Mouse (Mus musculus) hindbrain, embryonic 16.5 days (tissue): ENCODE measurements at regions not wholly inside any gene's neighbourhood (a gene's known extent, or its start where the extent isn't known, plus 50 kb on each side); places are given as distances from the start of the nearest gene placed in this dataset.
A peak's percentile ranks its signal among the peaks of the same experiment; 100 is the strongest.

Source experiments
- ATAC-seq: fragments of 200-750 bp; cut with Nextera tagmentation; 2 replicates; pipeline ENCODE4 v1.8.0; 2017; ENCODE audit warnings: moderate TSS enrichment, moderate library complexity
- H3K27ac ChIP-seq: fragments of 300-500 bp; sonication (generic); 2 replicates; pipeline ENCODE4 v1.5.1; 2014; ENCODE audit warnings: low read depth, mild to moderate bottlenecking, control low read depth, low read length, moderate library complexity
- H3K27me3 ChIP-seq: fragments of 300-500 bp; sonication (generic); replicated peaks from 2 replicates; pipeline ENCODE4 v1.6.1; 2014; ENCODE audit warnings: low read length; ENCODE audit not compliant: control insufficient read depth, insufficient read depth
- H3K36me3 ChIP-seq: fragments of 300-500 bp; sonication (generic); 2 replicates; pipeline ENCODE4 v1.6.1; 2014; ENCODE audit warnings: mild to moderate bottlenecking, low read length, moderate library complexity, mixed read lengths; ENCODE audit not compliant: control insufficient read depth, insufficient read depth
- H3K4me1 ChIP-seq: fragments of 300-500 bp; sonication (generic); 2 replicates; pipeline ENCODE4 v1.6.1; 2014; ENCODE audit warnings: low read depth, low read length; ENCODE audit not compliant: control insufficient read depth, insufficient read depth
- H3K4me2 ChIP-seq: fragments of 300-500 bp; sonication (generic); 2 replicates; pipeline ENCODE4 v1.6.1; 2014; ENCODE audit warnings: mild to moderate bottlenecking, low read length, control low read depth, moderate library complexity
- H3K4me3 ChIP-seq: fragments of 300-500 bp; sonication (generic); 2 replicates; pipeline ENCODE4 v1.5.1; 2014; ENCODE audit warnings: mild to moderate bottlenecking, low read length, control low read depth, moderate library complexity
- H3K9ac ChIP-seq: fragments of 300-500 bp; sonication (generic); 2 replicates; pipeline ENCODE4 v1.6.1; 2014; ENCODE audit warnings: low read depth, mild to moderate bottlenecking, control low read depth, low read length, moderate library complexity
- H3K9me3 ChIP-seq: fragments of 300-500 bp; sonication (generic); 2 replicates; pipeline ENCODE4 v1.6.1; 2014; ENCODE audit warnings: mild to moderate bottlenecking, low read length, moderate library complexity; ENCODE audit not compliant: control insufficient read depth
- WGBS: fragments of 180-500 bp; shearing (Covaris S2); extraction: QIAGEN DNeasy Blood & Tissue Kit; methylation state at CpG from one replicate; pipeline ENCODE4 v1.1.7; 2014; 5-methylcytosine and 5-hydroxymethylcytosine counted together

DNA sequence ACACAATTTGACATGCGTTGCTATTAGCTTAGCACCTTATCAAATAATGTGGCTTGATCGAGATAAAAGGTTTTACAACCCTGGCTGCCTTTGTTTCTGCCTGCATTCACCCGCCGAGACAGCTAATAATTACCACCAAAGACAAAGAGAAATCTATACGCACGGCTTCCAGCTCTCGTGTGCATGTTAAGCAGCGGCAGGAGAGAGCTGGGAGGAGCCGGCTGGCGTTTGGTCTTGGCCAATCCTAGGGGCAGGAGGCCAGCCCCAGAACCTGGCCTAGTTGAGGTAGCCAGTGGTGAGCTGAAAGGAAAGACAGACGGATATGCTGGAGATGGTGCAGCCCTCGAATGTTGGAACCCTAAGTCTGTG, 164.0 kb downstream of the Rps24 start:
- Histone ChIP-seq H3K9ac (peak overlapping the region; percentile 18; the same call in 1 of the 2 replicates), H3K4me1 (peaks cover 11% of the 10 kb centered on the region), H3K4me3 (no peak overlapping the region), H3K27me3 (no peaks in the 10 kb centered on the region), H3K4me2 (no peak overlapping the region), H3K27ac (peak overlapping the region; percentile 52), H3K9me3 (no peaks in the 10 kb centered on the region), H3K36me3 (no peaks in the 10 kb centered on the region)
- 21% methylated on average over 12 of the region's 12 CpGs for WGBS
- ATAC-seq, result no peak

DNA sequence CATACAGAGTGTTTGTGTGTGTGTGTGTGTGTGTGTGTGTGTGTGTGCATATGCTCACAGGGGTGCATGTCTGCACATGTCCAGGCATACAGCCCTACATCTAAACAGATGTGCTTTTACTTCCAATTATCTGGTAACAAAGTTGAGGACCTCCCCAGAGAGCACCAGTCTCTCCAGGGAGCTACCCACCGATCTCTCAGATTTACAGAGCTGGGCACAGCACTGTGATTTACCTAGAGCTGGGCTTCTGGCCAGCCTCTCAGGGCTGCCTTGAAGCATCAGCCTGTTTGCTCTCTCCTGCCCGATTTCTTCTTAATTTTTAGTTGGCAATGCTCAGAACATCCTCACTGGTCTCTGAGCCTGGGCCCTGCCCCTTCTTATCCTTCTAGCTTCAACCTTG, 165.7 kb downstream of the Rps24 start:
- H3K4me2 ChIP-seq, result no peak overlapping the region
- ATAC-seq, result no peak
- no peaks in the 10 kb centered on the region for H3K36me3 ChIP-seq
- H3K27me3 ChIP-seq, result no peaks in the 10 kb centered on the region
- no peak overlapping the region for H3K27ac ChIP-seq
- no peaks in the 10 kb centered on the region for H3K9me3 ChIP-seq
- H3K9ac ChIP-seq, result no peak overlapping the region
- 33% methylated on average over 2 of the region's 2 CpGs for WGBS
- H3K4me3 ChIP-seq, result no peak overlapping the region
- H3K4me1 ChIP-seq, result peaks cover 11% of the 10 kb centered on the region

DNA sequence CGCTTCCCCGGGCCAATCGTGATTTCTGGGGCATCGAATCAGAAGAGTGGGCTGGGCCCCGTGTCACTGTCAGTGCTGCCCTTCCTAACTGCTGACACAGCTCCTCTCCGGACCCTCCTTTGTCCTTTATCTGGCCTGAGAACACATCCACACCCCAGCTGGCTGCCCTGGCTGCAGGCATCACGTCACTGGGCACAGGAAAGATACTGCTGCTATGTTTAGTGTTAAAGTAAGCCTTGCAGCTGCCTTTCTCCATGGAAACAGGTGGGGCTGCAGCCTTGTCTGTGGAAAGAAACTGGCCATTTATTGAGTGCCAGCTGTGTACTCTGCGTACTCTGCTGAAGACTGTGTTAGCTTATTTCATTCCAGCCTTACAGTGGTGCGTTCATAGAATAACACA, 168.7 kb downstream of the Rps24 start:
- peaks cover 6% of the 10 kb centered on the region for H3K4me1 ChIP-seq
- peak; percentile 72 for ATAC-seq
- H3K27ac ChIP-seq, result no peak overlapping the region
- H3K36me3 ChIP-seq, result no peaks in the 10 kb centered on the region
- H3K9ac ChIP-seq, result no peak overlapping the region
- H3K4me2 ChIP-seq, result no peak overlapping the region
- no peaks in the 10 kb centered on the region for H3K9me3 ChIP-seq
- H3K27me3 ChIP-seq, result no peaks in the 10 kb centered on the region
- no peak overlapping the region for H3K4me3 ChIP-seq
- WGBS, result 45% methylated on average over 9 of the region's 9 CpGs

DNA sequence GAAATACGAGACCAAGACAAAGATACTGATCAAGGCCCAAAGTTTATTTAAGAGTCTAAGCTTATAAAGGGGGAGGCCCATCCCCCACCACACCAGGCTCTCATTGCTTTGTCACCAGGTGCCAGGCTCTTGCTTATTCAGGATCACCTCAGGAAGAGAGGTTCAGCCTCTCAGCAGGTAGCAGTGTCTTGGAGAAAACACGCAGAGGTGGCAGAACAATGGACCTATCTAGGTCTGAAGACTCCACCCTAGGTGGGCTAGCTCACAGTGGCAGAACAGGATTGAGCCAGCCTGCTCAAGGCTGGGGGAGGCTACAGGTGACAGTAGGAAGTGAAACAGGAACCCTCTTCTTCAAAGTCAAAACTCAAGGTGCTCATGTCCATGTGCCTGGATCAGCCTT, 174.9 kb downstream of the Rps24 start:
- no peak overlapping the region for H3K27ac ChIP-seq
- ATAC-seq, result no peak
- no peak overlapping the region for H3K4me3 ChIP-seq
- H3K36me3 ChIP-seq, result no peaks in the 10 kb centered on the region
- no peak overlapping the region for H3K9ac ChIP-seq
- H3K9me3 ChIP-seq, result no peaks in the 10 kb centered on the region
- 76% methylated on average over 2 of the region's 2 CpGs for WGBS
- H3K4me1 ChIP-seq, result no peaks in the 10 kb centered on the region
- H3K4me2 ChIP-seq, result no peak overlapping the region
- H3K27me3 ChIP-seq, result no peaks in the 10 kb centered on the region

DNA sequence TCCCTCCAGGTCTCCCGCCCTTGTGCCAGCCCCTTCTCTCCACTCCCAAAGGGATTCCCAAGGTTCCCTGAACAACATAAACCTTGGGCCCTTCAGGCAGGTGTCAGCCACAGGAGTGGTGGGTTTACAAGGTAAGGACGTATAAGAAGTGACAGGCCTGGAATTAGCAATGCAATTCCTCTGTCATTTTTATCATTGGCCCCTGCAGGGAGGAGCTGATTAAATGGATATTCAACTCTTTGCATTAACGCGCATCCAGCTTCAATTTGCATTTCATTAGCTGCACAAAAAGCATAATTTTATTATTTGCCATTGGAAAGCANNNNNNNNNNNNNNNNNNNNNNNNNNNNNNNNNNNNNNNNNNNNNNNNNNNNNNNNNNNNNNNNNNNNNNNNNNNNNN, 178.3 kb downstream of the Rps24 start:
- Histone ChIP-seq H3K36me3 (no peaks in the 10 kb centered on the region), H3K4me3 (no peak overlapping the region), H3K4me1 (no peaks in the 10 kb centered on the region), H3K27me3 (no peaks in the 10 kb centered on the region), H3K4me2 (no peak overlapping the region), H3K27ac (no peak overlapping the region; the same call in 1 of the 2 replicates), H3K9ac (no peak overlapping the region), H3K9me3 (no peaks in the 10 kb centered on the region)
- 45% methylated on average over 4 of the region's 4 CpGs for WGBS
- no peak for ATAC-seq
